Mouse (Mus musculus) kidney, adult 2 months (tissue): Measurements from ENCODE around the gene Rbmxl1.

Source experiments
- CTCF ChIP-seq: fragments of 200-500 bp; conservative IDR thresholded peaks from 2 replicates; pipeline ENCODE4 v1.5.1; 2011; ENCODE audit warnings: low read depth, mild to moderate bottlenecking, control low read depth, low read length, moderate library complexity, mixed read lengths; ENCODE audit not compliant: insufficient read depth, insufficient read length
- POLR2A ChIP-seq: fragments of 200-500 bp; IDR thresholded peaks from one replicate; pipeline ENCODE4 v1.6.1; 2011; ENCODE audit warnings: low read depth, low read length, control low read depth

DNA sequence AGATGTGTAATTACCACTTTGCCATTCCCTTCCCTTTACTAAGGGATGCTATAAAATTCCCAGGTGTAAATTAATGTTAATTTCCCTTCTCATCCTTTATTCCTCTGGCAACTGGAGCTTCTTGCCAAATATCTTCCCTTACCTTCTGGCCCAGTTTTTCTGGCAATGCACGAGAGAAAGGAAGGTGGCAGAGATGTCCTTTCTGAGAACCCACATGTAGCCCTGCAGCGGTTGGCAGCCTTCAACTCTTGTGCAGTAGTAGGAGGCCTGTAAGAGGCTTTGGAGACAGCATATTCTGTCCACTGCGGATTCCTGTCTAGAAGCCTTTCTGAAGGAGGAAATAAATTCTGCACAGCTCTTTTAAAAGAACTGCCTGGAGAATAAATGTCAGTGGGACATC is 52.3 kb downstream of the Rbmxl1 start:
- TF ChIP-seq CTCF (no peak), POLR2A (no peak)
